Mouse (Mus musculus) testis, adult 2 months (tissue): ENCODE results near the gene Gosr2.

Experiments
- CTCF ChIP-seq: fragments of 200-500 bp; IDR thresholded peaks from 2 replicates; pipeline ENCODE4 v1.5.1; 2012; ENCODE audit warnings: low read depth, mild to moderate bottlenecking, inconsistent platforms, low read length, moderate library complexity; ENCODE audit not compliant: control insufficient read depth, insufficient read depth, insufficient replicate concordance
- POLR2A ChIP-seq: fragments of 200-500 bp; IDR thresholded peaks from 2 replicates; pipeline ENCODE4 v1.6.1; 2012; ENCODE audit warnings: low read depth, mild to moderate bottlenecking, inconsistent platforms, low read length, moderate library complexity; ENCODE audit not compliant: control insufficient read depth

DNA sequence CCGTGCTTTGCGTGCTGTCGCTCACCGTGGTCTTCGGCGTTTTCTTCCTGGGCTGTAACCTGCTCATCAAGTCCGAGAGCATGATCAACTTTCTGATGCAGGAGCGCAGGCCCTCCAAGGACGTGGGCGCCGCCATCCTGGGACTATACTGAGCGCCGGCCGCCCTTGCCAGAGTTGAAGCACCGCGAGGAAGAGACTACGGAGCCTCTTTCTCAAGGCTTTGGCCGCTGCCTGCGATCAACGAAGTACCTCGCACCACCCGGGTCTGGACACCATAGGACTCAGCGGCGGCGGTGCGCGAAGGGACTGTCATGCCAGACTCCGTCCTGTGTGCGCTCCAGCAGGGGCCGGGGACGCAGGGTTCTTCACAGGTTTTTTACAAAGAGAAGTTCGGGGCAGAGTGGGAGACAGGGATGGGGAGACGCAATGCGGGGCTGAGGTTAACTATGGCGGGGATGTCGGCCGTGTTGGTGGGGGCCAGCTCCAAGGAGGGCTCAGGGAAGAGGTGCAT, 47.7 kb downstream of the Gosr2 start:
- TF ChIP-seq CTCF (no peak), POLR2A (no peak)
